Mouse (Mus musculus): ENCODE results near the gene Deup1. TPM values are rescaled to one million over a fixed set of nuclear protein-coding genes. Genes with fewer than 3 reads are reported as not detected.

Gene Deup1
- polyA plus RNA-seq, 1 experiment from 2014 or later, result 0.75 TPM

- Histone ChIP-seq H3K27ac (replicated peaks; ENCODE audit: low read depth, low read length) (no peak overlapping the region), H3K27me3 (ENCODE audit: control insufficient read depth, insufficient read depth, low read length) (no peaks in the 10 kb centered on the region), H3K4me3 (replicated peaks; ENCODE audit: low read depth, low read length) (no peak overlapping the region), H3K9me3 (ENCODE audit: control insufficient read depth, low read length) (no peaks in the 10 kb centered on the region), H3K36me3 (ENCODE audit: control insufficient read depth, insufficient read depth, low read length) (no peaks in the 10 kb centered on the region), H3K9ac (replicated peaks; ENCODE audit: low read length) (no peak overlapping the region), H3K4me1 (ENCODE audit: control insufficient read depth, insufficient read depth, low read length) (0 out of 2 replicates have a peak, but pooled peaks cover under 1% of the 10 kb centered on the region), H3K4me2 (ENCODE audit: low read length) (no peak overlapping the region)
- 93% methylated on average over 6 of the region's 6 CpGs for WGBS
- ATAC-seq (ENCODE audit: low FRiP score, low TSS enrichment), result no peak
- DNase-seq, result no peak
These were observed 104.1 kb downstream of the Deup1 start for GRCm38 (mm10) chr9:15523646-15524045.

DNA sequence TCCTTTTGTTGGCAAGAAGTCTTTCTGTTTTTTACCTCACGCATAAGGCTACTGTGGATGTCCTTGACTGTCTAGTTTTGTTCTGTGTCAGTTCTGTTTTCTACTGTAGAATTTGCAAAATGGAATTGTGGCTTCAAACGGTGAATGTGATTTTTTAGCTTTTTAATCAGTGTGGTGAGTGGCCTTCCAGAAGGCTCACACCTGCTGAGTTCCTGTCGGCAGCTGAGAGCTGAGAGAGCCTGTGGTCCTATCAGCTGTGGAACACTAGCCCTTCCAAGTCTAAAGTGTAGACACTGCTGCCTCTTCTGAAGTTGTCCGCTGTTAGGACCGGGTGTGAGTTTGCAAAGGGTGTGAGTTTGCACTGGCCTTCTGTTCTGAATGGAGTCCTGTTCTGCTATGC is 104.8 kb downstream of the Deup1 start:
- H3K36me3 ChIP-seq (ENCODE audit: control insufficient read depth, insufficient read depth, low read length), result no peaks in the 10 kb centered on the region
- WGBS, result 87% methylated on average over 5 of the region's 5 CpGs
- no peak overlapping the region for H3K27ac ChIP-seq (replicated peaks; ENCODE audit: low read depth, low read length)
- no peak overlapping the region for H3K9ac ChIP-seq (replicated peaks; ENCODE audit: low read length)
- no peak overlapping the region for H3K4me3 ChIP-seq (replicated peaks; ENCODE audit: low read depth, low read length)
- H3K9me3 ChIP-seq (ENCODE audit: control insufficient read depth, low read length), result no peaks in the 10 kb centered on the region
- DNase-seq (no peak), ATAC-seq (ENCODE audit: low FRiP score, low TSS enrichment) (no peak)
- no peaks in the 10 kb centered on the region for H3K27me3 ChIP-seq (ENCODE audit: control insufficient read depth, insufficient read depth, low read length)
- no peaks in the 10 kb centered on the region for H3K4me1 ChIP-seq (ENCODE audit: control insufficient read depth, insufficient read depth, low read length)
- H3K4me2 ChIP-seq (ENCODE audit: low read length), result no peak overlapping the region

DNA sequence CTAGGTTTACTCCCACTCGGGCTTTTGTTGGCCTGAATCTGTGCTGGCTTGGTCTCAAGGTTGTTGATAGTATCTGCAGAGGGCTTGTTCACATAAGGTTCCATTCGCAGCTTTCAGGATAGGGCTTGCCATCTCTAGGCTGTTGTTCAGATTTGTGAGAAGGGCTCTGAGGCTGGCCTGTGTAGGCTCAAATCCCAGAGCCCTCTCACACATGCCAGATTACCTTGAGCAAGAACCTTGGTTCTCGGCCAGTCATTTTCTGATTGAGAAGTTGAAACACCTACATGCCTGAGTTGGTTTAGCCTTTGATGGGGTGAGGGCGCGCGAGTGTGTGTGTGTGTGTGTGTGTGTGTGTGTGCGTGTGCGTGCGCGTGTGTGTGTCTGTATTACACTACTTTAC is 105.4 kb downstream of the Deup1 start:
- Histone ChIP-seq H3K4me1 (ENCODE audit: control insufficient read depth, insufficient read depth, low read length) (no peaks in the 10 kb centered on the region), H3K9me3 (ENCODE audit: control insufficient read depth, low read length) (no peaks in the 10 kb centered on the region), H3K27ac (replicated peaks; ENCODE audit: low read depth, low read length) (no peak overlapping the region), H3K4me2 (ENCODE audit: low read length) (no peak overlapping the region), H3K27me3 (ENCODE audit: control insufficient read depth, insufficient read depth, low read length) (no peaks in the 10 kb centered on the region), H3K4me3 (replicated peaks; ENCODE audit: low read depth, low read length) (no peak overlapping the region), H3K9ac (replicated peaks; ENCODE audit: low read length) (no peak overlapping the region), H3K36me3 (ENCODE audit: control insufficient read depth, insufficient read depth, low read length) (no peaks in the 10 kb centered on the region)
- ATAC-seq (ENCODE audit: low FRiP score, low TSS enrichment), result no peak
- WGBS, result 92% methylated on average over 10 of the region's 10 CpGs
- no peak for DNase-seq

- DNase-seq (no peak), ATAC-seq (ENCODE audit: low FRiP score, low TSS enrichment) (no peak)
- H3K4me3 ChIP-seq (replicated peaks; ENCODE audit: low read depth, low read length), result no peak overlapping the region
- WGBS, result 94% methylated on average over 4 of the region's 4 CpGs
- H3K4me1 ChIP-seq (ENCODE audit: control insufficient read depth, insufficient read depth, low read length), result no peaks in the 10 kb centered on the region
- no peaks in the 10 kb centered on the region for H3K27me3 ChIP-seq (ENCODE audit: control insufficient read depth, insufficient read depth, low read length)
- no peak overlapping the region for H3K9ac ChIP-seq (replicated peaks; ENCODE audit: low read length)
- H3K9me3 ChIP-seq (ENCODE audit: control insufficient read depth, low read length), result no peaks in the 10 kb centered on the region
- no peak overlapping the region for H3K27ac ChIP-seq (replicated peaks; ENCODE audit: low read depth, low read length)
- H3K36me3 ChIP-seq (ENCODE audit: control insufficient read depth, insufficient read depth, low read length), result no peaks in the 10 kb centered on the region
- H3K4me2 ChIP-seq (ENCODE audit: low read length), result no peak overlapping the region
These were observed 109.8 kb downstream of the Deup1 start for GRCm38 (mm10) chr9:15517979-15518378.

GRCm38 (mm10) chr9:15516007-15516406 is 111.7 kb downstream of the Deup1 start:
- no peak for ATAC-seq (ENCODE audit: low FRiP score, low TSS enrichment)

DNA sequence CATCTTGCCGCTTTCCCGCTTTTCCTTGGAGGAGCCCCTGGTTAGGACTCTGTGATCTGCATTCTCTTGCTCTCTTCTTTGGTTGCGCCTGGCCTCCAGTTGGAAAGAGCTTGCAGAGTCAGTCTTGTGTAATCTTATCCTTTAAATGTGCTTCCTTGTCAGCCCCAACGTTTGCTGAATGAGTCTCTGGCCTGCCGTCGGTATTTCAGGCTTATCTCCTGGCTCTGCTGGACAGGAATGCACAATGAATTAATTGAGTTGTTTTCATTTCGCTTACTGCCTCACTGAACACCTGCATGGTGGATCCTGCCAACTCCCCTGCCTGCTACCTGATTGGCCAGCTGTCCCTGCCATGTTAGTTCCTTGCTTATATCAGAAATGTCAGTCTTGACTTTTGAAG is 114.8 kb downstream of the Deup1 start:
- Histone ChIP-seq H3K36me3 (ENCODE audit: control insufficient read depth, insufficient read depth, low read length) (no peaks in the 10 kb centered on the region), H3K9ac (replicated peaks; ENCODE audit: low read length) (no peak overlapping the region), H3K27me3 (ENCODE audit: control insufficient read depth, insufficient read depth, low read length) (no peaks in the 10 kb centered on the region), H3K4me3 (replicated peaks; ENCODE audit: low read depth, low read length) (no peak overlapping the region), H3K4me2 (ENCODE audit: low read length) (no peak overlapping the region), H3K27ac (replicated peaks; ENCODE audit: low read depth, low read length) (0 out of 2 replicates have a peak overlapping the region, but pooled peaks have one; percentile 37), H3K4me1 (ENCODE audit: control insufficient read depth, insufficient read depth, low read length) (peaks cover 13% of the 10 kb centered on the region), H3K9me3 (ENCODE audit: control insufficient read depth, low read length) (no peaks in the 10 kb centered on the region)
- 42% methylated on average over 7 of the region's 7 CpGs for WGBS
- no peak for DNase-seq
- no peak for ATAC-seq (ENCODE audit: low FRiP score, low TSS enrichment)

More at GRCm38 (mm10) chr9:15516007-15516406, 111.7 kb downstream of the Deup1 start:
- Histone ChIP-seq H3K4me3 (replicated peaks; ENCODE audit: low read depth, low read length) (no peak overlapping the region), H3K36me3 (ENCODE audit: control insufficient read depth, insufficient read depth, low read length) (no peaks in the 10 kb centered on the region), H3K9ac (replicated peaks; ENCODE audit: low read length) (no peak overlapping the region), H3K27me3 (ENCODE audit: control insufficient read depth, insufficient read depth, low read length) (no peaks in the 10 kb centered on the region), H3K9me3 (ENCODE audit: control insufficient read depth, low read length) (no peaks in the 10 kb centered on the region), H3K4me2 (ENCODE audit: low read length) (no peak overlapping the region), H3K27ac (replicated peaks; ENCODE audit: low read depth, low read length) (no peak overlapping the region), H3K4me1 (ENCODE audit: control insufficient read depth, insufficient read depth, low read length) (peaks cover 5% of the 10 kb centered on the region)
- WGBS, result 82% methylated on average over 2 of the region's 2 CpGs
- DNase-seq, result no peak

DNA sequence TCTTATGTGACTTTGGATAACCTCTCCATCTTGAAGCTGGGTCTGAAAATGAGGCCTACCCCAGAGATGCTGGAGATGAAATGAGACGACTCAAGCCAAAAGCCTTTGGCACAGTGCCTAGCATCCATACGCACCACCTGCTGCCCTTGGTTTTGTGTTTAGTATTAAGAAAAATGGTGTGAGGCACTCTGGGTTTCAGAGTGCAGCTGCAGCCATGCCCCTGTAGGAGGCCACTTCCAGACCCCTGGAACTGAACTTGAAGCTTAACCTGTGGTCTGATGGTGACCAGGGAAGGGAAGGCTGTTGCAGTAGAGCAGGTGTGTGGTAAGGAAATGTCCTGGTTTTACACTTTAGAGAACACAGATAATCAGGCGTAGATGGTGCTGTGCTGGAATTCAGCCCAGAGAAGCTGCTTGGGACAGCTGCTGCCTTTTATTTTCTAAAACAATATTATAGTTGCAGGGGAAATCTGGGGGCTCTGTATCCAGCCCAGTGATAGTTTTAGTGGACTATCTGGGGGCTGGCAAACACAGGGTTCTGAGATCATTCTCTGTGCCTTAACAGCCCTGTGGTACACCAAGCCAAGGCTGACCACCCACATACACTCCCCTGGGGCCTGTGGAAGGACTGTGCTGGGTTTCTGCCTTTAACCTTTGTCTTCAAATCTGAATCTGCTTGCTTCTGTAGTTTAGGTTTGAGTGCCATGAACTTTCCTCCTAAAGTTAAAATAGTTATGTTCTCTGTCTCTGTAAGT is 117.0 kb downstream of the Deup1 start:
- peak; percentile 71 for DNase-seq
- no peak overlapping the region for H3K27ac ChIP-seq (replicated peaks; ENCODE audit: low read depth, low read length)
- WGBS, result 40% methylated on average over 3 of the region's 3 CpGs

More for the DNA sequence above, 117.0 kb downstream of the Deup1 start:
- no peaks in the 10 kb centered on the region for H3K27me3 ChIP-seq (ENCODE audit: control insufficient read depth, insufficient read depth, low read length)
- no peak overlapping the region for H3K4me2 ChIP-seq (ENCODE audit: low read length)
- H3K9me3 ChIP-seq (ENCODE audit: control insufficient read depth, low read length), result no peaks in the 10 kb centered on the region
- peak; percentile 38; the same call in 1 of the 2 replicates for ATAC-seq (ENCODE audit: low FRiP score, low TSS enrichment)
- H3K4me3 ChIP-seq (replicated peaks; ENCODE audit: low read depth, low read length), result no peak overlapping the region
- peaks cover 13% of the 10 kb centered on the region for H3K4me1 ChIP-seq (ENCODE audit: control insufficient read depth, insufficient read depth, low read length)
- H3K9ac ChIP-seq (replicated peaks; ENCODE audit: low read length), result no peak overlapping the region
- H3K36me3 ChIP-seq (ENCODE audit: control insufficient read depth, insufficient read depth, low read length), result no peaks in the 10 kb centered on the region

Data from midbrain, embryonic 14.5 days (tissue).